Mouse (Mus musculus) CH12.LX (cell line): Measurements from ENCODE around the gene Sec24a. TPM values are rescaled to one million over a fixed set of nuclear protein-coding genes. Genes with fewer than 3 reads are reported as not detected.

ENCODE experiments used
- DNase-seq: peaks from one replicate; pipeline ENCODE4 v3.0.0-alpha.2; 2013; ENCODE audit errors: extremely low read depth
- H3K27ac ChIP-seq: 2 replicates; pipeline ENCODE4 v1.5.1; 2012; ENCODE audit warnings: low read depth, mild to moderate bottlenecking, control low read depth, moderate library complexity; ENCODE audit not compliant: insufficient read depth
- H3K27me3 ChIP-seq: replicated peaks from 2 replicates; pipeline ENCODE3; 2012; ENCODE audit warnings: inconsistent platforms
- H3K36me3 ChIP-seq, 2 experiments: replicated peaks in 1 of 2; 2 replicates each; pipeline versions ENCODE3 to v1.6.1; 2012; ENCODE audit warnings: inconsistent platforms in 1 of 2, low read length in 1 of 2, mild to moderate bottlenecking in 1 of 2, mixed read lengths in 1 of 2, moderate library complexity in 1 of 2; ENCODE audit not compliant: control insufficient read depth in 1 of 2, insufficient read depth in 1 of 2
- H3K4me1 ChIP-seq, 2 experiments: 2 replicates each; pipeline ENCODE4 v1.6.1; 2012; ENCODE audit warnings: inconsistent platforms in 1 of 2, moderate library complexity in 1 of 2; ENCODE audit not compliant: insufficient read depth in 2 of 2, control insufficient read depth in 1 of 2
- H3K4me2 ChIP-seq: 2 replicates; pipeline ENCODE4 v1.6.1; 2012; ENCODE audit warnings: low read depth, mild to moderate bottlenecking, control low read depth; ENCODE audit not compliant: poor library complexity, insufficient read depth, severe bottlenecking
- H3K4me3 ChIP-seq, 3 experiments: fragments of 150-350 bp in 1 of 3; sonication (generic) in 1 of 3; replicated peaks in 1 of 3; 2 replicates each; pipeline versions ENCODE3 to v1.5.1; 2011 to 2012; ENCODE audit warnings: low read depth in 2 of 3, low read length in 2 of 3, mild to moderate bottlenecking in 2 of 3, moderate library complexity in 2 of 3, control low read depth in 1 of 3, improper control_type of control experiment in 1 of 3, inconsistent platforms in 1 of 3, mixed read lengths in 1 of 3; ENCODE audit not compliant: poor library complexity in 1 of 3
- H3K79me2 ChIP-seq: replicated peaks from 2 replicates; pipeline ENCODE4 v1.6.1; 2012; ENCODE audit warnings: mild to moderate bottlenecking, moderate library complexity; ENCODE audit not compliant: control insufficient read depth, poor library complexity, insufficient read depth, severe bottlenecking; ENCODE audit errors: extremely low read depth
- H3K9ac ChIP-seq: 2 replicates; pipeline ENCODE4 v1.6.1; 2012; ENCODE audit warnings: low read depth, mild to moderate bottlenecking, control low read depth, moderate library complexity; ENCODE audit not compliant: insufficient read depth
- H3K9me3 ChIP-seq: replicated peaks from 2 replicates; pipeline ENCODE3; 2012; ENCODE audit warnings: low read length, inconsistent platforms, mixed read lengths
- BHLHE40 ChIP-seq: IDR thresholded peaks from 2 replicates; pipeline ENCODE4 v1.6.1; 2011; ENCODE audit warnings: mild to moderate bottlenecking, low read depth, low read length, improper control_type of control experiment
- CHD1 ChIP-seq: IDR thresholded peaks from 2 replicates; pipeline ENCODE4 v1.6.1; 2012; ENCODE audit warnings: low read depth, low read length, improper control_type of control experiment, inconsistent platforms
- CHD2 ChIP-seq: IDR thresholded peaks from 2 replicates; pipeline ENCODE4 v1.6.1; 2011; ENCODE audit warnings: low read length, improper control_type of control experiment
- CTCF ChIP-seq, 2 experiments: IDR thresholded peaks in 1 of 2; conservative IDR thresholded peaks in 1 of 2; 2 replicates each; pipeline ENCODE4 v1.5.1; 2011 to 2012; ENCODE audit warnings: low read depth in 2 of 2, low read length in 2 of 2, improper control_type of control experiment in 1 of 2, inconsistent platforms in 1 of 2, mild to moderate bottlenecking in 1 of 2, moderate library complexity in 1 of 2
- E2F4 ChIP-seq: IDR thresholded peaks from 2 replicates; pipeline ENCODE4 v1.6.1; 2011; ENCODE audit warnings: low read depth, low read length, improper control_type of control experiment; ENCODE audit not compliant: insufficient replicate concordance
- ELF1 ChIP-seq: IDR thresholded peaks from 2 replicates; pipeline ENCODE4 v1.6.1; 2014; ENCODE audit warnings: low read depth, mild to moderate bottlenecking, inconsistent platforms, low read length, improper control_type of control experiment
- ETS1 ChIP-seq: conservative IDR thresholded peaks from 2 replicates; pipeline ENCODE4 v1.6.1; 2012; ENCODE audit warnings: low read depth, mild to moderate bottlenecking, inconsistent platforms, low read length, improper control_type of control experiment, moderate library complexity
- HCFC1 ChIP-seq: IDR thresholded peaks from 2 replicates; pipeline ENCODE4 v1.6.1; 2012; ENCODE audit warnings: low read depth, mild to moderate bottlenecking, inconsistent platforms, low read length, improper control_type of control experiment
- JUN ChIP-seq: IDR thresholded peaks from 2 replicates; pipeline ENCODE4 v1.6.1; 2011; ENCODE audit warnings: low read depth, mild to moderate bottlenecking, low read length, improper control_type of control experiment, moderate library complexity; ENCODE audit not compliant: insufficient read depth
- JUND ChIP-seq: conservative IDR thresholded peaks from 2 replicates; pipeline ENCODE4 v1.6.1; 2011; ENCODE audit warnings: low read depth, low read length, improper control_type of control experiment
- KAT2A ChIP-seq: IDR thresholded peaks from 2 replicates; pipeline ENCODE4 v1.6.1; 2012; ENCODE audit warnings: low read length, improper control_type of control experiment, inconsistent platforms; ENCODE audit not compliant: insufficient replicate concordance
- MAX ChIP-seq: IDR thresholded peaks from 2 replicates; pipeline ENCODE4 v1.6.1; 2011; ENCODE audit warnings: low read length, improper control_type of control experiment
- MEF2A ChIP-seq: IDR thresholded peaks from 2 replicates; pipeline ENCODE4 v1.6.1; 2014; ENCODE audit warnings: low read depth, mild to moderate bottlenecking, inconsistent platforms, low read length, improper control_type of control experiment, borderline replicate concordance
- MXI1 ChIP-seq: IDR thresholded peaks from 2 replicates; pipeline ENCODE4 v1.6.1; 2011; ENCODE audit warnings: mild to moderate bottlenecking, low read depth, low read length, improper control_type of control experiment
- MYC ChIP-seq: IDR thresholded peaks from 2 replicates; pipeline ENCODE4 v1.6.1; 2011; ENCODE audit warnings: low read depth, mild to moderate bottlenecking, improper control_type of control experiment, low read length
- NELFE ChIP-seq: IDR thresholded peaks from 2 replicates; pipeline ENCODE4 v1.6.1; 2011; ENCODE audit warnings: low read depth, low read length, improper control_type of control experiment
- NRF1 ChIP-seq: IDR thresholded peaks from 2 replicates; pipeline ENCODE4 v1.6.1; 2014; ENCODE audit warnings: low read depth, mild to moderate bottlenecking, inconsistent platforms, low read length, improper control_type of control experiment, moderate library complexity
- PAX5 ChIP-seq: IDR thresholded peaks from 2 replicates; pipeline ENCODE4 v1.6.1; 2012; ENCODE audit warnings: low read length, inconsistent platforms, mixed read lengths
- POLR2A ChIP-seq: IDR thresholded peaks from 2 replicates; pipeline ENCODE4 v1.6.1; 2011; ENCODE audit warnings: low read depth, mild to moderate bottlenecking, improper control_type of control experiment, low read length
- POLR2AphosphoS2 ChIP-seq: IDR thresholded peaks from 2 replicates; pipeline ENCODE4 v1.6.1; 2011; ENCODE audit warnings: low read depth, low read length, improper control_type of control experiment
- RAD21 ChIP-seq: IDR thresholded peaks from 2 replicates; pipeline ENCODE4 v1.6.1; 2011; ENCODE audit warnings: low read depth, mild to moderate bottlenecking, low read length, improper control_type of control experiment, moderate library complexity
- RCOR1 ChIP-seq: conservative IDR thresholded peaks from 2 replicates; pipeline ENCODE4 v1.6.1; 2012; ENCODE audit warnings: low read depth, mild to moderate bottlenecking, inconsistent platforms, low read length, improper control_type of control experiment
- SIN3A ChIP-seq: IDR thresholded peaks from 2 replicates; pipeline ENCODE4 v1.6.1; 2012; ENCODE audit warnings: low read length, improper control_type of control experiment, inconsistent platforms
- SMC3 ChIP-seq: IDR thresholded peaks from 2 replicates; pipeline ENCODE4 v1.6.1; 2011; ENCODE audit warnings: low read depth, low read length, improper control_type of control experiment
- TBP ChIP-seq: conservative IDR thresholded peaks from 2 replicates; pipeline ENCODE4 v1.6.1; 2011; ENCODE audit warnings: low read depth, low read length, improper control_type of control experiment
- TCF12 ChIP-seq: IDR thresholded peaks from 2 replicates; pipeline ENCODE4 v1.6.1; 2014; ENCODE audit warnings: low read depth, mild to moderate bottlenecking, inconsistent platforms, low read length, improper control_type of control experiment
- UBTF ChIP-seq: IDR thresholded peaks from 2 replicates; pipeline ENCODE4 v1.6.1; 2012; ENCODE audit warnings: low read depth, mild to moderate bottlenecking, inconsistent platforms, low read length, improper control_type of control experiment, moderate library complexity
- USF1 ChIP-seq: IDR thresholded peaks from 2 replicates; pipeline ENCODE4 v1.6.1; 2014; ENCODE audit warnings: low read depth, mild to moderate bottlenecking, inconsistent platforms, low read length, improper control_type of control experiment
- USF2 ChIP-seq: conservative IDR thresholded peaks from 2 replicates; pipeline ENCODE4 v1.6.1; 2011; ENCODE audit warnings: low read depth, low read length, improper control_type of control experiment
- ZC3H11A ChIP-seq: IDR thresholded peaks from 2 replicates; pipeline ENCODE4 v1.6.1; 2012; ENCODE audit warnings: low read depth, mild to moderate bottlenecking, inconsistent platforms, low read length, improper control_type of control experiment
- ZKSCAN1 ChIP-seq: IDR thresholded peaks from 2 replicates; pipeline ENCODE4 v1.6.1; 2012; ENCODE audit warnings: low read depth, inconsistent platforms, low read length, improper control_type of control experiment, borderline replicate concordance
- ZMIZ1 ChIP-seq: IDR thresholded peaks from 2 replicates; pipeline ENCODE4 v1.6.1; 2012; ENCODE audit warnings: low read depth, mild to moderate bottlenecking, inconsistent platforms, low read length, improper control_type of control experiment
- dilution Hi-C: fragments of 300-500 bp; cut with MboI; formaldehyde crosslinking; loops from 2 replicates; pipeline ENCODE4 v1.14.3; 2020; ENCODE audit warnings: low sequenced_read_pairs; ENCODE audit not compliant: extremely low pct_unique_long_range_greater_than_20kb, extremely low pct_ligation_motif_present
- in situ Hi-C: fragments of 300-500 bp; cut with MboI; formaldehyde crosslinking; loops from 3 replicates; pipeline ENCODE4 v1.14.3; 2019; ENCODE audit warnings: low sequenced_read_pairs, low pct_ligation_motif_present, low pct_unique_long_range_greater_than_20kb, mixed read lengths
- polyA plus RNA-seq: library from polyadenylated mRNA; unstranded; fragments of >175 nt; gene quantifications from 2 replicates; pipeline ENCODE4 v1.2.1, GENCODE M21; 2012; ENCODE audit warnings: low read depth; ENCODE audit not compliant: insufficient read length
- total RNA-seq, 2 experiments: library from RNA; depleted of rRNA; stranded (reverse); fragments of 300-350 nt in 1 of 2; fragments of >200 nt in 1 of 2; gene quantifications; 2 replicates each; pipeline ENCODE4 v1.2.3; 2012 to 2014

The Sec24a gene
- total and polyA plus RNA-seq, 3 experiments: 5.5 to 16.8 (median 6.3) TPM

- in situ Hi-C loops: no loop called here
These were observed 6.4 kb downstream of the Sec24a start for GRCm38 (mm10) chr11:51757023-51757422.

DNA sequence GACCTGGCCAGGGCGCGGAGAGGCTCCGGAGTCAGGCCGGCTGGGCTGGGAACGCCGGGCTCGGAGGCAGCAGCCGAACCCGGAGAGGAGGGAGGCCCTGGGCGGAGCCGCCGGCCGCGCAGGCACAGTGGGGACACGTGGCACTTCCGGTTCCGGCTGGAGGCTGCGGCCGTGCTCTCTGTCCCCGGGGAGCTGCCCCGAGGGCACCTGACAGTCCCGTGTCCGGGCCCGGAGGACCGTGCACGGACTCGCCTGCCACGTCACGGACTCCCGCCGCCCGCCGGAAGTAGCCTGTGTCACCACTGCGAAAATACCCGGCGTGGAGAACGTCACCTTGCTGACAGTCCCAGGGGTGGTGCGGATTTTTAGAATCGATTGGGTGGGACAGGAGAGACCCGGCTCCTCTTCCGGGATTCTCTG lies 7.1 kb downstream of the Sec24a start:
- Histone ChIP-seq H3K9ac (peak overlapping the region; percentile 89), H3K27ac (peak overlapping the region; percentile 75), H3K4me2 (peak overlapping the region; percentile 98), H3K27me3 (no peaks in the 10 kb centered on the region), H3K79me2 (peaks cover 26% of the 10 kb centered on the region), H3K9me3 (no peaks in the 10 kb centered on the region), H3K4me1 (peaks cover 7 to 55% of the 10 kb centered on the region in 2 experiments), H3K4me3 (peak overlapping the region; percentile 76 to 97 (median 77)), H3K36me3 (peaks cover 4 to 15% of the 10 kb centered on the region in 2 experiments)
- DNase-seq: peak; percentile 96
- in situ Hi-C loops: no loop called here
- dilution Hi-C loops: no loop called here
- TF ChIP-seq SMC3 (no peak), SIN3A (peak; percentile 94), ZKSCAN1 (no peak), CHD1 (no peak; the same call in 1 of the 2 replicates), ZMIZ1 (peak; percentile 91; the same call in 1 of the 2 replicates), CTCF (conservative IDR thresholded peaks at IDR 0.05 in 1 of 2, IDR thresholded peaks at IDR 0.05 in 1 of 2; ENCODE audit: low read depth in 2 of 2, low read length in 2 of 2) (no peak), POLR2AphosphoS2 (peak; percentile 66; the same call in 1 of the 2 replicates), USF2 (peak; percentile 57; the same call in 1 of the 2 replicates), POLR2A (peak; percentile 86), RAD21 (no peak), ETS1 (peak; percentile 99), MAX (peak; percentile 97), USF1 (peak; percentile 86), MXI1 (peak; percentile 99), PAX5 (no peak), MEF2A (peak; percentile 93), JUN (no peak), KAT2A (peak; percentile 92), UBTF (peak; percentile 97), TCF12 (peak; percentile 97), ELF1 (peak; percentile 95), TBP (no peak; the same call in 1 of the 2 replicates), CHD2 (peak; percentile 54; the same call in 1 of the 2 replicates), JUND (no peak), E2F4 (no peak), HCFC1 (peak; percentile 87), NELFE (peak; percentile 85), ZC3H11A (no peak), NRF1 (peak; percentile 86), RCOR1 (peak; percentile 96)

More at GRCm38 (mm10) chr11:51757023-51757422, 6.4 kb downstream of the Sec24a start:
- Histone ChIP-seq H3K27me3 (no peaks in the 10 kb centered on the region), H3K27ac (peak overlapping the region; percentile 73), H3K4me3 (peak overlapping the region; percentile 45 to 97 (median 76)), H3K9me3 (no peaks in the 10 kb centered on the region), H3K79me2 (peaks cover 22% of the 10 kb centered on the region), H3K4me2 (peak overlapping the region; percentile 81), H3K36me3 (peaks cover 4 to 14% of the 10 kb centered on the region in 2 experiments), H3K4me1 (peaks cover 7 to 61% of the 10 kb centered on the region in 2 experiments), H3K9ac (peak overlapping the region; percentile 73)
- no peak for DNase-seq
- dilution Hi-C loops: no loop called here
- TF ChIP-seq MYC (peak; percentile 27; the same call in 1 of the 2 replicates), TCF12 (no peak), USF1 (no peak), BHLHE40 (no peak), TBP (0 out of 2 replicates have a peak, but pooled peaks have one; percentile 67), NRF1 (no peak), USF2 (no peak), ELF1 (no peak)
